In genomic region chr17:84052437-84052836, GRCm38 (mm10) we compare ENCODE assay signal across 16 mouse cellular contexts.
"Had no signal": no experiment of that assay in that cellular context is flagged by ENCODE, and none has a peak within 500 bp of the region (broad histone marks: within the 10 kb centered on the region; RNA-seq: fewer than 3 reads in every experiment).

No protein-coding gene starts in this region.

- ATAC-seq: lung, postnatal 0 days; midbrain, embryonic 13.5 days; midbrain, embryonic 15.5 days had no signal

- H3K27ac ChIP-seq: lung, embryonic 15.5 days; macrophage; midbrain, embryonic 13.5 days; midbrain, embryonic 15.5 days; neural tube, embryonic 12.5 days; stomach, embryonic 15.5 days; stomach, postnatal 0 days had no signal

- H3K4me3 ChIP-seq: lung, embryonic 15.5 days; megakaryocyte, embryonic 14.5 days; midbrain, embryonic 13.5 days; midbrain, embryonic 15.5 days; neural tube, embryonic 12.5 days; stomach, embryonic 15.5 days had no signal

- H3K9ac ChIP-seq: lung, embryonic 15.5 days; midbrain, embryonic 13.5 days; midbrain, embryonic 15.5 days; neural tube, embryonic 12.5 days; stomach, embryonic 15.5 days had no signal

- H3K27me3 ChIP-seq: lung, embryonic 15.5 days; midbrain, embryonic 13.5 days; midbrain, embryonic 15.5 days; neural tube, embryonic 12.5 days; stomach, embryonic 15.5 days had no signal

- DNase-seq: lung, postnatal 14 days; lung, postnatal 36 days; right cerebral cortex, postnatal 14 days; thymus, adult 2 months; thymus, postnatal 25 days; thymus, postnatal 4 days had no signal

- H3K4me2 ChIP-seq: lung, embryonic 15.5 days; midbrain, embryonic 11.5 days; midbrain, embryonic 13.5 days; midbrain, embryonic 15.5 days; neural tube, embryonic 12.5 days; stomach, embryonic 15.5 days had no signal

- H3K9me3 ChIP-seq: midbrain, embryonic 15.5 days; neural tube, embryonic 12.5 days; stomach, embryonic 15.5 days had no signal

- H3K36me3 ChIP-seq: lung, embryonic 15.5 days; midbrain, embryonic 13.5 days; midbrain, embryonic 15.5 days; neural tube, embryonic 12.5 days; stomach, embryonic 15.5 days had no signal

- H3K4me1 ChIP-seq: midbrain, embryonic 13.5 days; midbrain, embryonic 15.5 days; stomach, embryonic 15.5 days had no signal
